11 mouse cellular contexts compared by ENCODE assay signal in genomic region chr2:113534489-113534888, GRCm38 (mm10).
DNase-seq lines count a peak whose midpoint lies in the region; ATAC-seq and TF ChIP-seq lines count a peak whose summit lies in the region.
"Had no signal": no experiment of that assay in that cellular context is flagged by ENCODE, and none has a peak within 500 bp of the region (broad histone marks: within the 10 kb centered on the region; RNA-seq: fewer than 3 reads in every experiment).

No protein-coding gene starts in this region.

- H3K27ac ChIP-seq in gastrocnemius, adult 2 months: peak overlapping the region; percentile 36; the same call in 1 of the 2 replicates
- H3K27ac ChIP-seq in heart, embryonic 15.5 days: peak overlapping the region; percentile 20; the same call in 1 of the 2 replicates
- H3K27ac ChIP-seq: embryonic facial prominence, embryonic 12.5 days; hindbrain, embryonic 13.5 days; macrophage had no signal

- no peak for TF ChIP-seq CTCF in gastrocnemius, adult 2 months (IDR thresholded peaks at IDR 0.05)

- no peak for DNase-seq in gastrocnemius, adult 2 months
- no peak for DNase-seq in gastrocnemius, postnatal 10 days
- peak; percentile 17 for DNase-seq in Muller cell, postnatal 12 days (ENCODE audit: inconsistent ontology term)
- DNase-seq in lung, postnatal 10 days: peak; percentile 83
- DNase-seq in cerebellum, adult 8-10 months: no peak
- DNase-seq in left cerebral cortex, adult 9 months (ENCODE audit: low spot score in 2 of 2): no peak

- no peak overlapping the region for H3K4me2 ChIP-seq in heart, embryonic 15.5 days
- H3K4me2 ChIP-seq: embryonic facial prominence, embryonic 12.5 days; hindbrain, embryonic 13.5 days had no signal

- 16% methylated on average over 6 of the region's 6 CpGs for WGBS in heart, embryonic 15.5 days

- peaks cover 30% of the 10 kb centered on the region for H3K4me1 ChIP-seq in heart, embryonic 15.5 days (replicated peaks)

- no peaks in the 10 kb centered on the region for H3K9me3 ChIP-seq in heart, embryonic 15.5 days (replicated peaks)
- H3K9me3 ChIP-seq: embryonic facial prominence, embryonic 12.5 days; hindbrain, embryonic 13.5 days had no signal

- no peak overlapping the region for H3K9ac ChIP-seq in heart, embryonic 15.5 days
- H3K9ac ChIP-seq: embryonic facial prominence, embryonic 12.5 days; hindbrain, embryonic 13.5 days had no signal

- intact Hi-C loops in gastrocnemius, adult 2 months (cut with DNase I): loop anchor here (2.0 kb wide), 1 partner anchor 290 kb away; no protein-coding TSS in a partner anchor

- H3K4me3 ChIP-seq in gastrocnemius, adult 2 months: no peak overlapping the region
- H3K4me3 ChIP-seq in heart, embryonic 15.5 days: no peak overlapping the region
- H3K4me3 ChIP-seq: embryonic facial prominence, embryonic 12.5 days; hindbrain, embryonic 13.5 days had no signal

- no peaks in the 10 kb centered on the region for H3K36me3 ChIP-seq in heart, embryonic 15.5 days
- H3K36me3 ChIP-seq: embryonic facial prominence, embryonic 12.5 days; hindbrain, embryonic 13.5 days had no signal

- no peak; the same call in 1 of the 2 replicates for ATAC-seq in heart, embryonic 15.5 days (replicated peaks; ENCODE audit: insufficient number of reproducible peaks, insufficient read depth, low FRiP score, low read depth)
- no peak for ATAC-seq in monocyte, adult 5-6 weeks (replicated peaks; ENCODE audit: insufficient number of reproducible peaks, low FRiP score, low TSS enrichment, poor library complexity, severe bottlenecking)

- H3K27me3 ChIP-seq in heart, embryonic 15.5 days: no peaks in the 10 kb centered on the region
- H3K27me3 ChIP-seq: embryonic facial prominence, embryonic 12.5 days; hindbrain, embryonic 13.5 days had no signal

Comparison
In these comparisons a context has a peak if more than half of its experiments do, and no peak if none do; other contexts are left out.
1. DNase-seq: peak in Muller cell, postnatal 12 days (single experiment) and lung, postnatal 10 days (single experiment); none in gastrocnemius, adult 2 months (single experiment), gastrocnemius, postnatal 10 days (single experiment), cerebellum, adult 8-10 months (single experiment) and left cerebral cortex, adult 9 months (0 of 2).